In the genomic region with DNA sequence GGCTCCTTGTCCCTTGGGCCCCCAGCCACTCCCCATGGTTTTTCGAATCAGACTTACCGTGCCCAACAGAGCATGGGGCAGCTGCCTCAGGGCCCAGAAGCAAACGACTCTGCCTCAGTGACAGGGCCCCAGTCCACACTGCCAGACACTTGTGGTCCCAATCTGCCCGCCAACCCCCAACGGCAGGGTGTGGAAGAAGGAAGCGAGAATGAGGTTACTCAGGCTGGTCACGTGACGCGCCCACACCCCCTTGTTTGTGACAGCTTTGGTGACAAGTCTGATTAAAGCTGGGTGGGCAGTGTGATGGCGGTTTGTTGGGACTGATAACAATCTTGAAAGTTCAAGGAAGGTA, we compare ENCODE assay signal across 9 mouse cellular contexts. TPM values are rescaled to one million over a fixed set of nuclear protein-coding genes. Genes with fewer than 3 reads are reported as not detected.
DNase-seq lines count a peak whose midpoint lies in the region; ATAC-seq and TF ChIP-seq lines count a peak whose summit lies in the region.
"Had no signal": no experiment of that assay in that cellular context is flagged by ENCODE, and none has a peak within 500 bp of the region (broad histone marks: within the 10 kb centered on the region; RNA-seq: fewer than 3 reads in every experiment).

No protein-coding gene starts in this region.

- ATAC-seq in liver, embryonic 11.5 days (replicated peaks; ENCODE audit: low FRiP score) = peak; percentile 80
- ATAC-seq in forebrain, embryonic 16.5 days = no peak

- H3K4me2 ChIP-seq in liver, embryonic 11.5 days = peak overlapping the region; percentile 65
- H3K4me2 ChIP-seq in forebrain, embryonic 16.5 days (ENCODE audit: low read length) = no peak overlapping the region

- peaks cover 7% of the 10 kb centered on the region; the same call in 1 of the 2 replicates for H3K4me1 ChIP-seq in bone marrow, adult 2 months (ENCODE audit: control insufficient read depth, insufficient read depth, low read length)
- peaks cover 21% of the 10 kb centered on the region for H3K4me1 ChIP-seq in liver, embryonic 11.5 days (replicated peaks; ENCODE audit: control insufficient read depth, insufficient read depth, low read length)
- no peaks in the 10 kb centered on the region; the same call in 1 of the 2 replicates for H3K4me1 ChIP-seq in small intestine, adult 2 months (ENCODE audit: control insufficient read depth, insufficient read depth, insufficient read length, low read length)
- no peaks in the 10 kb centered on the region for H3K4me1 ChIP-seq in forebrain, embryonic 16.5 days (replicated peaks; ENCODE audit: control insufficient read depth, insufficient read depth, low read length)

- H3K9ac ChIP-seq in liver, embryonic 11.5 days (ENCODE audit: low read depth, low read length) = peak overlapping the region; percentile 59
- no peak overlapping the region for H3K9ac ChIP-seq in forebrain, embryonic 16.5 days (replicated peaks; ENCODE audit: low read depth, low read length)

- intact Hi-C loops in gastrocnemius, adult 2 months (cut with DNase I) = no loop called here
- intact Hi-C loops in gastrocnemius, postnatal 36 days (cut with DNase I) = no loop called here

- TF ChIP-seq CTCF in gastrocnemius, adult 2 months (IDR thresholded peaks at IDR 0.05) = no peak
- peak; percentile 27; the same call in 1 of the 2 replicates for TF ChIP-seq CTCF in bone marrow, adult 2 months (IDR thresholded peaks at IDR 0.05; ENCODE audit: control insufficient read depth, insufficient read depth, low read length)
- TF ChIP-seq CTCF in small intestine, adult 2 months (IDR thresholded peaks at IDR 0.05; ENCODE audit: extremely low read depth, insufficient read length, insufficient replicate concordance, low read depth, low read length) = no peak

- TF ChIP-seq POLR2A in bone marrow, adult 2 months (IDR thresholded peaks at IDR 0.05; ENCODE audit: borderline replicate concordance, control insufficient read depth, low read depth, low read length) = peak; percentile 97
- no peak for TF ChIP-seq POLR2A in small intestine, adult 2 months (IDR thresholded peaks at IDR 0.05; ENCODE audit: low read depth, low read length)

- H3K27me3 ChIP-seq in liver, embryonic 11.5 days (replicated peaks; ENCODE audit: control insufficient read depth, insufficient read depth, low read length) = no peaks in the 10 kb centered on the region
- no peaks in the 10 kb centered on the region for H3K27me3 ChIP-seq in small intestine, adult 2 months (ENCODE audit: control insufficient read depth, insufficient read depth, low read length)
- no peaks in the 10 kb centered on the region for H3K27me3 ChIP-seq in forebrain, embryonic 16.5 days (replicated peaks; ENCODE audit: control insufficient read depth, insufficient read depth, low read length)

- H3K36me3 ChIP-seq in liver, embryonic 11.5 days (ENCODE audit: control insufficient read depth, insufficient read depth, low read length) = no peaks in the 10 kb centered on the region
- no peaks in the 10 kb centered on the region for H3K36me3 ChIP-seq in small intestine, adult 2 months (ENCODE audit: control insufficient read depth, insufficient read depth, low read length)
- no peaks in the 10 kb centered on the region for H3K36me3 ChIP-seq in forebrain, embryonic 16.5 days (ENCODE audit: control insufficient read depth, insufficient read depth)

- DNase-seq in gastrocnemius, adult 2 months = peak; percentile 58
- no peak for DNase-seq in gastrocnemius, postnatal 36 days
- DNase-seq in liver, embryonic 11.5 days (ENCODE audit: low spot score) = no peak
- DNase-seq in ovary, postnatal 10 days (ENCODE audit: low spot score) = no peak
- no peak for DNase-seq in testis, postnatal 14 days (ENCODE audit: low spot score)

- 2% methylated on average over 10 of the region's 10 CpGs for WGBS in bone marrow, adult 2 months
- 28% methylated on average over 10 of the region's 10 CpGs for WGBS in liver, embryonic 11.5 days
- 37% methylated on average over 10 of the region's 10 CpGs for WGBS in small intestine, adult 2 months
- WGBS in forebrain, embryonic 16.5 days = 79% methylated on average over 10 of the region's 10 CpGs

- H3K9me3 ChIP-seq in liver, embryonic 11.5 days (ENCODE audit: control insufficient read depth, low read length) = no peaks in the 10 kb centered on the region
- H3K9me3 ChIP-seq in forebrain, embryonic 16.5 days (ENCODE audit: control insufficient read depth, low read length) = no peaks in the 10 kb centered on the region

- peak overlapping the region; percentile 50 for H3K4me3 ChIP-seq in gastrocnemius, adult 2 months
- H3K4me3 ChIP-seq in bone marrow, adult 2 months (replicated peaks; ENCODE audit: control insufficient read depth, low read depth, low read length) = peak overlapping the region; percentile 81
- H3K4me3 ChIP-seq in liver, embryonic 11.5 days (ENCODE audit: low read depth, low read length) = peak overlapping the region; percentile 41
- peak overlapping the region; percentile 56 for H3K4me3 ChIP-seq in small intestine, adult 2 months (ENCODE audit: low read depth, low read length)
- H3K4me3 ChIP-seq in forebrain, embryonic 16.5 days (replicated peaks; ENCODE audit: low read length) = no peak overlapping the region
- H3K4me3 ChIP-seq: myocyte had no signal

- H3K27ac ChIP-seq in gastrocnemius, adult 2 months = peak overlapping the region; percentile 48; the same call in 1 of the 2 replicates
- peak overlapping the region; percentile 93 for H3K27ac ChIP-seq in bone marrow, adult 2 months (ENCODE audit: control insufficient read depth, insufficient read depth, low read depth, low read length, poor library complexity)
- H3K27ac ChIP-seq in liver, embryonic 11.5 days (ENCODE audit: low read depth, low read length) = peak overlapping the region; percentile 58; the same call in 1 of the 2 replicates
- peak overlapping the region; percentile 77 for H3K27ac ChIP-seq in small intestine, adult 2 months (ENCODE audit: insufficient read depth, low read depth, low read length)
- H3K27ac ChIP-seq in forebrain, embryonic 16.5 days (ENCODE audit: low read length) = no peak overlapping the region

RNA-seq across cellular contexts. Expression of a gene that starts 2.2 kb away (rescaled TPM):
- 1 to 10 TPM in 1 of 2 experiments, under 1 TPM in 1; 0.89 to 1.3 TPM for total RNA-seq in gastrocnemius, adult 2 months (2021)
- 1 to 10 TPM; 1.0 to 1.2 TPM for total RNA-seq in gastrocnemius, postnatal 36 days (2021)
- polyA plus RNA-seq in bone marrow, adult 2 months (2011; ENCODE audit: insufficient read depth, insufficient read length, low replicate concordance, missing spikeins) = 48.2 and 146 TPM in 2 replicates
- 17.1 and 17.8 TPM in 2 replicates for polyA plus RNA-seq in liver, embryonic 11.5 days (2014; fragmentation: Nextera tagmentation; extraction: Ambion mirVana)
- polyA plus RNA-seq in small intestine, adult 2 months (2012; rRNA removed) = 31.5 and 52.3 TPM in 2 replicates
- 1.8 and 2.0 TPM in 2 replicates for polyA plus RNA-seq in forebrain, embryonic 16.5 days (2015; fragmentation: Nextera tagmentation; extraction: Ambion mirVana)
- polyA plus RNA-seq: myocyte had no signal

RNA-seq across cellular contexts. Expression of a gene that starts 30.0 kb away (rescaled TPM):
- total RNA-seq in gastrocnemius, adult 2 months (2021) = 1 to 10 TPM in 1 of 2 experiments, under 1 TPM in 1; 0.46 to 2.4 TPM
- 1 to 10 TPM; 2.2 to 2.7 TPM for total RNA-seq in gastrocnemius, postnatal 36 days (2021)
- polyA plus RNA-seq in bone marrow, adult 2 months (2011; ENCODE audit: insufficient read depth, insufficient read length, low replicate concordance, missing spikeins) = 1.4 and 1.8 TPM in 2 replicates
- 15.6 and 16.9 TPM in 2 replicates for polyA plus RNA-seq in liver, embryonic 11.5 days (2014; fragmentation: Nextera tagmentation; extraction: Ambion mirVana)
- polyA plus RNA-seq in small intestine, adult 2 months (2012; rRNA removed) = 10.1 and 13.5 TPM in 2 replicates
- 4.4 and 7.9 TPM in 2 replicates for polyA plus RNA-seq in forebrain, embryonic 16.5 days (2015; fragmentation: Nextera tagmentation; extraction: Ambion mirVana)

RNA-seq across cellular contexts. Expression of a gene that starts 57.7 kb away (rescaled TPM):
- total RNA-seq in gastrocnemius, adult 2 months (2021) = 100 to 1,000 TPM; 142 to 160 TPM
- total RNA-seq in gastrocnemius, postnatal 36 days (2021) = 100 to 1,000 TPM; 137 to 139 TPM
- 108 and 116 TPM in 2 replicates for polyA plus RNA-seq in bone marrow, adult 2 months (2011; ENCODE audit: insufficient read depth, insufficient read length, low replicate concordance, missing spikeins)
- polyA plus RNA-seq in liver, embryonic 11.5 days (2014; fragmentation: Nextera tagmentation; extraction: Ambion mirVana) = 109 and 117 TPM in 2 replicates
- polyA plus RNA-seq in small intestine, adult 2 months (2012; rRNA removed) = 31.2 and 57.5 TPM in 2 replicates
- polyA plus RNA-seq in forebrain, embryonic 16.5 days (2015; fragmentation: Nextera tagmentation; extraction: Ambion mirVana) = 76.9 and 79.6 TPM in 2 replicates

RNA-seq across cellular contexts. Expression of a gene that starts 58.0 kb away (rescaled TPM):
- 1 to 10 TPM; 8.0 to 9.2 TPM for total RNA-seq in gastrocnemius, adult 2 months (2021)
- total RNA-seq in gastrocnemius, postnatal 36 days (2021) = 1 to 10 TPM; 7.3 to 8.0 TPM
- 42.7 and 57.4 TPM in 2 replicates for polyA plus RNA-seq in bone marrow, adult 2 months (2011; ENCODE audit: insufficient read depth, insufficient read length, low replicate concordance, missing spikeins)
- polyA plus RNA-seq in liver, embryonic 11.5 days (2014; fragmentation: Nextera tagmentation; extraction: Ambion mirVana) = 52.0 and 54.4 TPM in 2 replicates
- 9.3 and 10.7 TPM in 2 replicates for polyA plus RNA-seq in small intestine, adult 2 months (2012; rRNA removed)
- 50.7 and 52.7 TPM in 2 replicates for polyA plus RNA-seq in forebrain, embryonic 16.5 days (2015; fragmentation: Nextera tagmentation; extraction: Ambion mirVana)
